In genomic region chr10:89377750-89378149, GRCm38 (mm10) we compare ENCODE assay signal across 23 mouse cellular contexts. TPM values are rescaled to one million over a fixed set of nuclear protein-coding genes. Genes with fewer than 3 reads are reported as not detected.
"Had no signal": no experiment of that assay in that cellular context is flagged by ENCODE, and none has a peak within 500 bp of the region (broad histone marks: within the 10 kb centered on the region; RNA-seq: fewer than 3 reads in every experiment).

No protein-coding gene starts in this region.

- H3K4me2 ChIP-seq: lung, embryonic 15.5 days; midbrain, embryonic 12.5 days; neural tube, embryonic 13.5 days; neural tube, embryonic 15.5 days had no signal

- H3K27me3 ChIP-seq: lung, embryonic 15.5 days; midbrain, embryonic 12.5 days; neural tube, embryonic 13.5 days; neural tube, embryonic 15.5 days had no signal

- H3K4me3 ChIP-seq: lung, embryonic 15.5 days; midbrain, embryonic 10.5 days; midbrain, embryonic 12.5 days; myocyte; neural tube, embryonic 13.5 days; neural tube, embryonic 15.5 days had no signal

- H3K4me1 ChIP-seq: lung, embryonic 15.5 days; midbrain, embryonic 10.5 days; midbrain, embryonic 12.5 days; neural tube, embryonic 13.5 days; neural tube, embryonic 15.5 days had no signal

- H3K36me3 ChIP-seq: lung, embryonic 15.5 days; midbrain, embryonic 10.5 days; midbrain, embryonic 12.5 days; neural tube, embryonic 13.5 days; neural tube, embryonic 15.5 days had no signal

- DNase-seq: liver, postnatal 0 days; lung, adult 2 months; lung, postnatal 4 days; midbrain, embryonic 14.5 days; retina, postnatal 1 day; right cerebral cortex, adult 18-20 months; right cerebral cortex, postnatal 25 days; right cerebral cortex, postnatal 4 days; spleen, adult 18-20 months; thymus, adult 18-20 months; thymus, postnatal 14 days; thymus, postnatal 36 days had no signal

- H3K9ac ChIP-seq: liver, postnatal 0 days; lung, embryonic 15.5 days; midbrain, embryonic 12.5 days; neural tube, embryonic 13.5 days; neural tube, embryonic 15.5 days had no signal

- H3K9me3 ChIP-seq: lung, embryonic 15.5 days; midbrain, embryonic 10.5 days; midbrain, embryonic 12.5 days; neural tube, embryonic 15.5 days had no signal

- ATAC-seq: liver, postnatal 0 days; lung, postnatal 0 days; midbrain, embryonic 16.5 days had no signal

- H3K27ac ChIP-seq: lung, embryonic 15.5 days; midbrain, embryonic 10.5 days; midbrain, embryonic 12.5 days; neural tube, embryonic 13.5 days; neural tube, embryonic 15.5 days had no signal

RNA-seq across cellular contexts. Expression of gene Ano4, which starts 33.2 kb away (rescaled TPM):
- total RNA-seq: megakaryocyte, adult 5-6 weeks; megakaryocyte-erythroid progenitor cell, adult 5-6 weeks had no signal
- polyA plus RNA-seq: liver, postnatal 0 days; myocyte; small intestine, adult 2 months had no signal
